In the genomic region with DNA sequence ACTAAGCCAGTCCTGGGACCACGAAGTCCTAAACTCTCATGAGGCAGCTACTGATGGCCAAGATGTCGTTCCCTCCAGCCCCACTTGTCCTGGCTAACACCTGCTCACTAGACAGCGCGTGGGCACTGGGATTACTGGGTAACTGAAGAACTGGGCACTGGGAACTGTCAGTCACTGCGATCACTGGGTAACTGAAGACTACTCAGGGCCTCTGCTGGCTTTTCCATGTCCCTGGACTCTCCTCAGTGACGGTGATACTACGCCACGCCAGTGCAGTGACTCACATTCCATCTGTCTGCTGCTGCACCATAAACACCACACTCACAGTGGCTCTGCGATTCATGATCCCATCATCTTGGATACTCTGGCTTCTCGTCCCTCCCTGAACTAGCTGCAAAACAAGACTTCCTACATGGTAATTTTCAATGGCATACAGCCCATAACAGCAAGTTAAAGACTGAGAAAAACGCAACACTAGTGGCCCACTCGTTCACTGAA, we compare ENCODE assay signal across 9 mouse cellular contexts.
"Had no signal": no experiment of that assay in that cellular context is flagged by ENCODE, and none has a peak within 500 bp of the region (broad histone marks: within the 10 kb centered on the region; RNA-seq: fewer than 3 reads in every experiment).

No protein-coding gene starts in this region.

- DNase-seq: kidney, postnatal 4 days; liver, embryonic 13.5 days; lung, adult 2 months; right cerebral cortex, postnatal 14 days; thymus, adult 18-20 months; thymus, postnatal 14 days; thymus, postnatal 4 days had no signal

- ATAC-seq: intestine, postnatal 0 days; midbrain, embryonic 15.5 days had no signal
